Mouse (Mus musculus) CH12.LX (cell line): ENCODE measurements at regions not wholly inside any gene's neighbourhood (a gene's known extent, or its start where the extent isn't known, plus 50 kb on each side); places are given as distances from the start of the nearest gene placed in this dataset.

Source experiments
- DNase-seq: peaks from one replicate; pipeline ENCODE4 v3.0.0-alpha.2; 2013; ENCODE audit errors: extremely low read depth
- H3K27ac ChIP-seq: 2 replicates; pipeline ENCODE4 v1.5.1; 2012; ENCODE audit warnings: low read depth, mild to moderate bottlenecking, control low read depth, moderate library complexity; ENCODE audit not compliant: insufficient read depth
- H3K27me3 ChIP-seq: replicated peaks from 2 replicates; pipeline ENCODE3; 2012; ENCODE audit warnings: inconsistent platforms
- H3K36me3 ChIP-seq, 2 experiments: replicated peaks in 1 of 2; 2 replicates each; pipeline versions ENCODE3 to v1.6.1; 2012; ENCODE audit warnings: inconsistent platforms in 1 of 2, low read length in 1 of 2, mild to moderate bottlenecking in 1 of 2, mixed read lengths in 1 of 2, moderate library complexity in 1 of 2; ENCODE audit not compliant: control insufficient read depth in 1 of 2, insufficient read depth in 1 of 2
- H3K4me1 ChIP-seq, 2 experiments: 2 replicates each; pipeline ENCODE4 v1.6.1; 2012; ENCODE audit warnings: inconsistent platforms in 1 of 2, moderate library complexity in 1 of 2; ENCODE audit not compliant: insufficient read depth in 2 of 2, control insufficient read depth in 1 of 2
- H3K4me2 ChIP-seq: 2 replicates; pipeline ENCODE4 v1.6.1; 2012; ENCODE audit warnings: low read depth, mild to moderate bottlenecking, control low read depth; ENCODE audit not compliant: poor library complexity, insufficient read depth, severe bottlenecking
- H3K4me3 ChIP-seq, 3 experiments: fragments of 150-350 bp in 1 of 3; sonication (generic) in 1 of 3; replicated peaks in 1 of 3; 2 replicates each; pipeline versions ENCODE3 to v1.5.1; 2011 to 2012; ENCODE audit warnings: low read depth in 2 of 3, low read length in 2 of 3, mild to moderate bottlenecking in 2 of 3, moderate library complexity in 2 of 3, control low read depth in 1 of 3, improper control_type of control experiment in 1 of 3, inconsistent platforms in 1 of 3, mixed read lengths in 1 of 3; ENCODE audit not compliant: poor library complexity in 1 of 3
- H3K79me2 ChIP-seq: replicated peaks from 2 replicates; pipeline ENCODE4 v1.6.1; 2012; ENCODE audit warnings: mild to moderate bottlenecking, moderate library complexity; ENCODE audit not compliant: control insufficient read depth, poor library complexity, insufficient read depth, severe bottlenecking; ENCODE audit errors: extremely low read depth
- H3K9ac ChIP-seq: 2 replicates; pipeline ENCODE4 v1.6.1; 2012; ENCODE audit warnings: low read depth, mild to moderate bottlenecking, control low read depth, moderate library complexity; ENCODE audit not compliant: insufficient read depth
- H3K9me3 ChIP-seq: replicated peaks from 2 replicates; pipeline ENCODE3; 2012; ENCODE audit warnings: low read length, inconsistent platforms, mixed read lengths
- BHLHE40 ChIP-seq: IDR thresholded peaks from 2 replicates; pipeline ENCODE4 v1.6.1; 2011; ENCODE audit warnings: mild to moderate bottlenecking, low read depth, low read length, improper control_type of control experiment
- CHD1 ChIP-seq: IDR thresholded peaks from 2 replicates; pipeline ENCODE4 v1.6.1; 2012; ENCODE audit warnings: low read depth, low read length, improper control_type of control experiment, inconsistent platforms
- CHD2 ChIP-seq: IDR thresholded peaks from 2 replicates; pipeline ENCODE4 v1.6.1; 2011; ENCODE audit warnings: low read length, improper control_type of control experiment
- CTCF ChIP-seq, 2 experiments: IDR thresholded peaks in 1 of 2; conservative IDR thresholded peaks in 1 of 2; 2 replicates each; pipeline ENCODE4 v1.5.1; 2011 to 2012; ENCODE audit warnings: low read depth in 2 of 2, low read length in 2 of 2, improper control_type of control experiment in 1 of 2, inconsistent platforms in 1 of 2, mild to moderate bottlenecking in 1 of 2, moderate library complexity in 1 of 2
- ETS1 ChIP-seq: conservative IDR thresholded peaks from 2 replicates; pipeline ENCODE4 v1.6.1; 2012; ENCODE audit warnings: low read depth, mild to moderate bottlenecking, inconsistent platforms, low read length, improper control_type of control experiment, moderate library complexity
- JUN ChIP-seq: IDR thresholded peaks from 2 replicates; pipeline ENCODE4 v1.6.1; 2011; ENCODE audit warnings: low read depth, mild to moderate bottlenecking, low read length, improper control_type of control experiment, moderate library complexity; ENCODE audit not compliant: insufficient read depth
- JUND ChIP-seq: conservative IDR thresholded peaks from 2 replicates; pipeline ENCODE4 v1.6.1; 2011; ENCODE audit warnings: low read depth, low read length, improper control_type of control experiment
- KAT2A ChIP-seq: IDR thresholded peaks from 2 replicates; pipeline ENCODE4 v1.6.1; 2012; ENCODE audit warnings: low read length, improper control_type of control experiment, inconsistent platforms; ENCODE audit not compliant: insufficient replicate concordance
- MAX ChIP-seq: IDR thresholded peaks from 2 replicates; pipeline ENCODE4 v1.6.1; 2011; ENCODE audit warnings: low read length, improper control_type of control experiment
- MAZ ChIP-seq: IDR thresholded peaks from 2 replicates; pipeline ENCODE4 v1.6.1; 2012; ENCODE audit warnings: low read depth, mild to moderate bottlenecking, inconsistent platforms, low read length, improper control_type of control experiment, moderate library complexity
- MXI1 ChIP-seq: IDR thresholded peaks from 2 replicates; pipeline ENCODE4 v1.6.1; 2011; ENCODE audit warnings: mild to moderate bottlenecking, low read depth, low read length, improper control_type of control experiment
- MYC ChIP-seq: IDR thresholded peaks from 2 replicates; pipeline ENCODE4 v1.6.1; 2011; ENCODE audit warnings: low read depth, mild to moderate bottlenecking, improper control_type of control experiment, low read length
- PAX5 ChIP-seq: IDR thresholded peaks from 2 replicates; pipeline ENCODE4 v1.6.1; 2012; ENCODE audit warnings: low read length, inconsistent platforms, mixed read lengths
- POLR2A ChIP-seq: IDR thresholded peaks from 2 replicates; pipeline ENCODE4 v1.6.1; 2011; ENCODE audit warnings: low read depth, mild to moderate bottlenecking, improper control_type of control experiment, low read length
- POLR2AphosphoS2 ChIP-seq: IDR thresholded peaks from 2 replicates; pipeline ENCODE4 v1.6.1; 2011; ENCODE audit warnings: low read depth, low read length, improper control_type of control experiment
- RAD21 ChIP-seq: IDR thresholded peaks from 2 replicates; pipeline ENCODE4 v1.6.1; 2011; ENCODE audit warnings: low read depth, mild to moderate bottlenecking, low read length, improper control_type of control experiment, moderate library complexity
- RCOR1 ChIP-seq: conservative IDR thresholded peaks from 2 replicates; pipeline ENCODE4 v1.6.1; 2012; ENCODE audit warnings: low read depth, mild to moderate bottlenecking, inconsistent platforms, low read length, improper control_type of control experiment
- SIN3A ChIP-seq: IDR thresholded peaks from 2 replicates; pipeline ENCODE4 v1.6.1; 2012; ENCODE audit warnings: low read length, improper control_type of control experiment, inconsistent platforms
- SMC3 ChIP-seq: IDR thresholded peaks from 2 replicates; pipeline ENCODE4 v1.6.1; 2011; ENCODE audit warnings: low read depth, low read length, improper control_type of control experiment
- TBP ChIP-seq: conservative IDR thresholded peaks from 2 replicates; pipeline ENCODE4 v1.6.1; 2011; ENCODE audit warnings: low read depth, low read length, improper control_type of control experiment
- TCF12 ChIP-seq: IDR thresholded peaks from 2 replicates; pipeline ENCODE4 v1.6.1; 2014; ENCODE audit warnings: low read depth, mild to moderate bottlenecking, inconsistent platforms, low read length, improper control_type of control experiment
- UBTF ChIP-seq: IDR thresholded peaks from 2 replicates; pipeline ENCODE4 v1.6.1; 2012; ENCODE audit warnings: low read depth, mild to moderate bottlenecking, inconsistent platforms, low read length, improper control_type of control experiment, moderate library complexity
- USF1 ChIP-seq: IDR thresholded peaks from 2 replicates; pipeline ENCODE4 v1.6.1; 2014; ENCODE audit warnings: low read depth, mild to moderate bottlenecking, inconsistent platforms, low read length, improper control_type of control experiment
- USF2 ChIP-seq: conservative IDR thresholded peaks from 2 replicates; pipeline ENCODE4 v1.6.1; 2011; ENCODE audit warnings: low read depth, low read length, improper control_type of control experiment
- ZMIZ1 ChIP-seq: IDR thresholded peaks from 2 replicates; pipeline ENCODE4 v1.6.1; 2012; ENCODE audit warnings: low read depth, mild to moderate bottlenecking, inconsistent platforms, low read length, improper control_type of control experiment
- ZNF384 ChIP-seq: IDR thresholded peaks from 2 replicates; pipeline ENCODE4 v1.6.1; 2012; ENCODE audit warnings: low read depth, low read length, improper control_type of control experiment, inconsistent platforms
- dilution Hi-C: fragments of 300-500 bp; cut with MboI; formaldehyde crosslinking; loops from 2 replicates; pipeline ENCODE4 v1.14.3; 2020; ENCODE audit warnings: low sequenced_read_pairs; ENCODE audit not compliant: extremely low pct_unique_long_range_greater_than_20kb, extremely low pct_ligation_motif_present
- in situ Hi-C: fragments of 300-500 bp; cut with MboI; formaldehyde crosslinking; loops from 3 replicates; pipeline ENCODE4 v1.14.3; 2019; ENCODE audit warnings: low sequenced_read_pairs, low pct_ligation_motif_present, low pct_unique_long_range_greater_than_20kb, mixed read lengths

GRCm38 (mm10) chr9:61713806-61714205 is 200.5 kb downstream of the Rplp1 start:
- H3K79me2 ChIP-seq: no peaks in the 10 kb centered on the region
- H3K27ac ChIP-seq: no peak overlapping the region
- no peaks in the 10 kb centered on the region for H3K4me1 ChIP-seq
- no peaks in the 10 kb centered on the region for H3K27me3 ChIP-seq
- TF ChIP-seq SMC3: no peak
- TF ChIP-seq KAT2A: no peak
- TF ChIP-seq USF2: no peak
- no peaks in the 10 kb centered on the region for H3K36me3 ChIP-seq
- dilution Hi-C loops (no loop called here), in situ Hi-C loops (no loop called here)
- H3K4me3 ChIP-seq: no peak overlapping the region
- no peak for DNase-seq
- H3K9me3 ChIP-seq: peaks cover 3% of the 10 kb centered on the region
- H3K4me2 ChIP-seq: no peak overlapping the region
- H3K9ac ChIP-seq: no peak overlapping the region

GRCm38 (mm10) chr9:61711296-61711695 is 203.0 kb downstream of the Rplp1 start:
- H3K4me1 ChIP-seq: peaks cover 12 to 15% of the 10 kb centered on the region in 2 experiments
- in situ Hi-C loops (no loop called here), dilution Hi-C loops (no loop called here)
- no peaks in the 10 kb centered on the region for H3K27me3 ChIP-seq
- H3K27ac ChIP-seq: no peak overlapping the region
- no peak overlapping the region for H3K4me2 ChIP-seq
- TF ChIP-seq BHLHE40 (no peak), ETS1 (no peak), POLR2A (no peak), TBP (no peak), JUN (no peak), CHD1 (no peak), ZMIZ1 (no peak), MAZ (no peak), CHD2 (no peak), PAX5 (no peak), TCF12 (no peak)
- no peaks in the 10 kb centered on the region for H3K36me3 ChIP-seq
- no peaks in the 10 kb centered on the region for H3K79me2 ChIP-seq
- no peak for DNase-seq
- no peak overlapping the region for H3K4me3 ChIP-seq
- peaks cover 4% of the 10 kb centered on the region for H3K9me3 ChIP-seq
- no peak overlapping the region for H3K9ac ChIP-seq

- Histone ChIP-seq H3K9me3 (peaks cover 5% of the 10 kb centered on the region), H3K4me2 (peak overlapping the region; percentile 61), H3K27me3 (peaks cover 4% of the 10 kb centered on the region), H3K9ac (no peak overlapping the region), H3K36me3 (no peaks in the 10 kb centered on the region), H3K27ac (no peak overlapping the region), H3K4me1 (peaks cover 12 to 33% of the 10 kb centered on the region in 2 experiments), H3K4me3 (no peak overlapping the region), H3K79me2 (no peaks in the 10 kb centered on the region)
- dilution Hi-C loops (no loop called here), in situ Hi-C loops (loop anchor here (10.0 kb wide), 1 partner anchor 117 kb away; no protein-coding TSS in a partner anchor)
- DNase-seq: peak; percentile 87
- peak; percentile 71 for TF ChIP-seq JUN
- TF ChIP-seq POLR2A: peak; percentile 38; the same call in 1 of the 2 replicates
- TF ChIP-seq MXI1: peak; percentile 28
- no peak for TF ChIP-seq USF2
- no peak for TF ChIP-seq UBTF
- peak in 1 of 2 experiments; percentile 42; a peak in 2 of 4 replicates for TF ChIP-seq CTCF (conservative IDR thresholded peaks at IDR 0.05 in 1 of 2, IDR thresholded peaks at IDR 0.05 in 1 of 2; ENCODE audit: low read depth in 2 of 2, low read length in 2 of 2)
- TF ChIP-seq SIN3A: 0 out of 2 replicates have a peak, but pooled peaks have one; percentile 34
- TF ChIP-seq SMC3: peak; percentile 28; the same call in 1 of the 2 replicates
- no peak for TF ChIP-seq ZNF384
- peak; percentile 99 for TF ChIP-seq BHLHE40
- peak; percentile 56; the same call in 1 of the 2 replicates for TF ChIP-seq CHD2
- 0 out of 2 replicates have a peak, but pooled peaks have one; percentile 36 for TF ChIP-seq MAZ
- TF ChIP-seq ZMIZ1: no peak
- no peak; the same call in 1 of the 2 replicates for TF ChIP-seq MYC
- TF ChIP-seq USF1: no peak
- peak; percentile 30 for TF ChIP-seq RAD21
- peak; percentile 80 for TF ChIP-seq ETS1
- no peak for TF ChIP-seq POLR2AphosphoS2
- TF ChIP-seq MAX: peak; percentile 45
- TF ChIP-seq JUND: peak; percentile 74; the same call in 1 of the 2 replicates
- TF ChIP-seq TCF12: peak; percentile 85
- peak; percentile 84; the same call in 1 of the 2 replicates for TF ChIP-seq RCOR1
These were observed 206.5 kb downstream of the Rplp1 start for GRCm38 (mm10) chr9:61707875-61708274.
